Mouse (Mus musculus): ENCODE data around the gene Dgkz.

- TF ChIP-seq CTCF (IDR thresholded peaks at IDR 0.05; ENCODE audit: borderline replicate concordance, insufficient read depth, low read length) (no peak), POLR2A (IDR thresholded peaks at IDR 0.05; ENCODE audit: low read depth, low read length) (no peak)
Observed at GRCm38 (mm10) chr2:92016981-92017380, 41.3 kb upstream of the Dgkz start.

All from embryonic fibroblast, embryonic 13.5 days (primary cell).